Mouse (Mus musculus): ENCODE measurements around the gene Olfr965.
"Not testable (repeated sequence)": the region's sequence is repeated elsewhere in the genome, so short reads cannot be mapped to it uniquely, and the experiment has no call there.

Olfr965 gene

DNA sequence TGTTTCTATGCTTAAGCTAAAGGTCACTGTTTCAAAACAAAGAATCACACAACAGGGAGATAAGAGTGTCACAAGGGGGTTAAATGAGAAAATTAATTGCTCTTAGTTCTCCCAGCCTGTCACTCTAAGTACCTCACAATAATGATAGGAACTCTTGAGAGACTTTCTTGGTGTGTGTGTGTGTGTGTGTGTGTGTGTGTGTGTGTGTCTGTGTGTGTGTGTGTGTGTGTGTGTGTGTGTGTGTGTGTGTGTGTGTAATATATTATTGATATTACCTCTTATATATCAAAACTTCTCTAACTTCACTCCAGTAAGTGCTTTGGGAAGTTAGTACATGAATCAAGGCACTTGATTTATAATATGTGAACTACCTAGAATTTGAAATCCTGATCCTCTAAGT lies at the start of gene Olfr965:
Gene Olfr965 (plus strand): TSS at position 301 of the 400 bp plus-strand sequence.
- DNase-seq (ENCODE audit: low spot score): no peak

DNA sequence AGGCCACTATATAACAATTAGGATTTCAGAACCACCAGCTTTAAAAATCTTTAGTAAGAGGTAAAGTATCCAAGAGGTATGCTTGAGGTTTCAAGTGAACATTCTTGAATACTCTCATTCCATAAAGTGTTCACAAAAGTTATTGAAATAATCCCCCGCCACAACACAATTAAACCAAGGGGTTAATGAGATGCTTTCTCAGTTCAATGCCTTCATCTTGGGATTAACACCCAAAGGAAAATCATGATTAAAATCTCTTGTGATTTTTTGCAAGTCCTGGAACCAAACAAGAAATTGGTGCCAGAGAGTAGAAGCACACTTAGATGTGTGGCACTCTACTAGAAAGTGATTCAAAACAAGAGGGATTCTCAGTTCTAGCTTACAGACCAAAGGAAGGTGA lies 44.2 kb upstream of the Olfr965 start, which contains the start of gene Olfr963:
Gene Olfr963 (plus strand): TSS at position 301 of the 400 bp plus-strand sequence.
- DNase-seq (ENCODE audit: low spot score): no peak

DNA sequence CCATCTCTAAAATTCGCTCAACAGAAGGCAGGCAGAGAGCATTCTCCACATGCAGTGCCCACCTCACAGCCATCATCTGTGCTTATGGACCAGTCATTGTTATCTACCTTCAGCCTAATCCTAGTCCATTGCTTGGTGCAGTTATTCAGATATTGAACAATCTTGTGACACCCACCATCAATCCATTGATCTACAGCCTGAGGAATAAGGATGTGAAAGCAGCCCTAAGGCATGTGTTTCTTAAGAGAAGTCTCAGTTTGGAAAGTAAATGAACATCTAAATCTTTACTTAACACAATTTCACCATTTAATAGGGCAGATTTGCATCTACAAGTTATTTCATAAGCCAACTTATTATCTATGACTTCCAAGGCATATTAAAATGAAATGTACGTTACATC lies 41.4 kb upstream of the Olfr965 start:
- DNase-seq (ENCODE audit: low spot score): no peak

DNA sequence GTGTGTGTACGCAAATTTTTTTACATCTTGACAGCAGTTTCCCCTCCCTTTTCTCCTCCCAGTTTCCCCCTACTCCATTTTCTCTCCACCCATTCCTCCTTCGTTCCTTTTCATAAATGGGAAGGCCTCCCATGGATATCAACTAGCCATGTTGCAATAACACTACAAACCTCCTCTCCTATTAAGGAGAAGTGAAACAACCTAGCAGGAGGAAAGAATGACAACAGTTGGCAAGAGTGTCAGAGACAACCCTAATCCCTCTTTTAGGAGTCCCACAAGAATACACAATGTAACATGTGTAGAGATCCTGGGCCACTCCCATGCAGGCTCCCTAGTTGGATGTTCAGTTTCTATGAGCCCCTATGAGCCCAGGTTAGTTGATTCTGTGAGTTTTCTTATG lies 36.3 kb upstream of the Olfr965 start:
- DNase-seq (ENCODE audit: low spot score): no peak

DNA sequence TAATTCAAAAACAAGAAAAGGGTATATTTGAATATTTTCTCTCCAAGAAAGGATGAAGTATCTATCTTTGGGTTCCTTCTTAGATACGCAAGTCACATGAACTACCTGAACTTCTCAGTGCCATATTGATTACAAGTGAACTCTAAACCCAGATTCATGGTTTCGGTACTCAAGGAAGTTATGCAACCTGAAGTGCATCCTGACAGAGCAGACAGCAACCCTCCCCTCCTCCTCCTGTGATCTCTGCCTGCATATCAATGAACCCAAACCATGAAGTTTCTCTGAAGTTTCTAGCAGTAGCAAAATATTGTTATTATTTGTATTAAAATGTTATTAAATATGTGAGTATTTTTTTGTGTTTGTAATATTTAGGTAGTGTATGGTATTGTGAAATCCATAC lies 32.6 kb upstream of the Olfr965 start:
- no peak for DNase-seq (ENCODE audit: low spot score)

DNA sequence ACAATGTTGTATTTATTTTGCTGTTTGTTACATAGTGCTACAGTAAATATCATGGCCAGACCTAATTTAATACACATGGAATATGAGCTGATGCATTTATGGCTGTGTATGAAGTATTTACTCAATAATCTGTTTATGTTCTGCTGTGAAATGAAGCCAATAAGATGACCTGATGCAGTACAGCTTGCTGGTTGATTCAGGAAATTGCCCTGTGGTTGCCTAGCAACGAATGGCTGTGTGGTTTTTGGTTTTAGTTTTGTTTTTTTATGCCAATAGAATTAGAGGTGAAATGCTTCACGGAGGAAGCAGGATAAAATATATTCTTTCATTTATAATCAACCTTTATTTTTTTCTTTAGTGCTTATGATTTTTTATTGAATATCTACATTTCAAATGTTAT lies 31.9 kb upstream of the Olfr965 start:
- DNase-seq (ENCODE audit: low spot score): no peak

DNA sequence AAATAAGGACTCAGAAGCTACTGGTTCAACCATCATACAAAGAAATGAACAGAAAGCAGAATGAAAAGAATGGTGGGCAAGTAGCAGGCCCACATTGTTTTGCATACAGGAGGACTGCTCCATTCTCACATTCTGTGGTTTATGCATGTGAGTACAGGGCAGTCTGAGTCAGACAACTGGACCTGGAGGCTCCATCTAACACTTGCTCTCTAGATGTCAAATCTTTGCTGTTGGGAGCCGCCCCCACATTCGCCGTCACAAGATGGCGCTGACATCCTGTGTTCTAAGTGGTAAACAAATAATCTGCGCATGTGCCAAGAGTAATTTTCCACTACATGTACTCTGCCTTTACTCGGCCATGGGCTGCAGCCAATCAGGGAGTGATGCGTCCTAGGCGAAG lies 10.0 kb upstream of the Olfr965 start:
- not testable (repeated sequence) for DNase-seq (ENCODE audit: low spot score)

DNA sequence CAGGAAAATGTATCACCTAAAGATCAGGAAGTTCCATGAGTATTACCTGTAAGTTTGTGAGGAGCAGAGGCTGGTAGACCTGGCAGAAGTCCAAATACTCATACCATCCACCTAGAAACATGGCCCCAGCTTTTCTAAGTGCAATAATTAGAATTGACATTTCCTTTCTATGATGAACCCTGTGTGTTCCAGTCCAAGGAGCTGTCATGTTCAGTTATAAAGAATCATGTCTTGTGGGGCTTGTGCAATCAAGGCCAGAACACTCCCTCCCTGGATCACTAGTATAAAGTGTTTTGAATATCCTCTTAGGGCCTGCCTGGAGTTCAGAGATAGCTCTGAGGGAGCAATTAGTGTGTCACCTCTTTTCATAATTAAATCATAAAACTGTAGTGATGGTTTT lies 4.1 kb upstream of the Olfr965 start, which contains the start of gene Olfr149:
Gene Olfr149 (minus strand): TSS at position 101 of the 400 bp plus-strand sequence.
- no peak for DNase-seq (ENCODE audit: low spot score)

DNA sequence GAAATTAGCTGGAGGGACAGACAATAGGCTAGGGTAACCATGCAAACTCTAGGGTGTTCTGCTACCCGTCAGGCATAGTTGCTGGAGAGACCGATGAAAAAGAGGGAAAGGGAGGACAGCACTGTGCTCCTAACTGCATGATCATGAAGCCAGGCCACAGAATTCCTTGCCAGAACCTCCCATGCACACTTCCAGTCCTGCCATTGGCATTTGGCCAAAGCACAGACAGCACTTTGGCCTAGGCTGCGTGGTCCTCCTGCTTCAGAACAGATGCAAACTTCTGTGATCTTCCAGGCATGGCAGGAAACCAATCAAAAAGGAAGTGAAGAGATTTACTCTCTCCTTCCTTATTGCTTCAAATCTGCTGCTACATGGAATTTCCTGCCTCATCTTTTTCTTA lies 2.2 kb upstream of the Olfr965 start:
- DNase-seq (ENCODE audit: low spot score): no peak

DNA sequence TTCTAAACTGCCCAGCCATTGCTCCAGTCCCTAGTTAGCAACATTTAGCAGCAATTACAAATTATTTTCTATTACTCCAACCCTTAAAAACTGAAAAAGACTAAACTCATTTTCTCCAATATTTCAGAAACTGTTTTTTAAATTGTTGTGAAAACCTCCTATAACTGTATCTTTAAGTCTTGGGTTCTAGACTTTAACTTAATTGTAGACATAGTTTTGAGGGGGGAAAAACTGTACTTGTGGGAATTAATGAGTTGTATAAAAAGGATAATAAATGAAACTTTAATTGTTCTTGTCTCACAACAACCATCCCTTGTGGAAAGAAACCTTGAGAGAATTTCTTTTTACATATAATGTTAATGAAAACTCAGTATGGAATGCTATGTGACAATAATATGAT lies 19.5 kb downstream of the Olfr965 start, which contains the start of gene Olfr150:
Gene Olfr150 (plus strand): TSS at position 301 of the 400 bp plus-strand sequence.
- DNase-seq (ENCODE audit: low spot score): no peak

DNA sequence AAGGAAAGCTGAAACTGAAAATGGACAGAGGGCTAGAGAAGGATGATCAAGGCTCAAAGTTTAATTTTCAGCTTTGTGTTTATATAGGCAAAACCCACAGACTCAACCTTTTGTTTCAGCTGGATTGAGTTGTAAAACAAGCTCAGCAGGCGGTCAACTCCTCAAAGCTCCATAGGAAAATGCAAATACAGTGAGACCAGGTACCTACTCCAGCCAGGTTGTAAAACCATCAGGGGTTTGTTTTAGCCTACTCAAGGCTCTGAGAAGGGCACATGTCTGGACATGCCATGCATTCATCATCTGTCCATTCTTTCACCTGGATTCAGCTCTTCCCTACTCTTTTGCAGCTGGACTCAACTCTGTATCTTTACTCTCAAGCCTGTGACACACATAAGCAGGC lies 29.6 kb downstream of the Olfr965 start:
- DNase-seq (ENCODE audit: low spot score): no peak

DNA sequence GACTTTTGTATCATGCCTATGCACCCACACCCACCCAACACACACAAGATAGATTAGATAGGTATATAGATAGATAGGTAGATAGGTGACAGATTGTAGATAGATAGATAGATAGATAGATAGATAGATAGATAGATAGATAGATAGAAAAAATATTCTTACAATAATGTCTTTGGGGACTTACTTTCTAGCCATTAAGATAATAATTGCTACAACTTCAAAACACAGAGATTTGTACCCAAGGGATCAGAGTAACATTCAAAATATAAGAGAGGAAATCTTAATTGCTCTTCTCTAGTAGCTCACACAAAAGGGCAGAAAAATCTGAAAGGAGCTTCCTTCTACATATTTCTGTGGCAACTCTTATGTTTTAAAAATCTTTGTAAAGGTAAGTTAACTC lies 34.8 kb downstream of the Olfr965 start, which contains the start of gene Olfr967:
Gene Olfr967 (plus strand): TSS at position 301 of the 400 bp plus-strand sequence.
- no peak for DNase-seq (ENCODE audit: low spot score)

DNA sequence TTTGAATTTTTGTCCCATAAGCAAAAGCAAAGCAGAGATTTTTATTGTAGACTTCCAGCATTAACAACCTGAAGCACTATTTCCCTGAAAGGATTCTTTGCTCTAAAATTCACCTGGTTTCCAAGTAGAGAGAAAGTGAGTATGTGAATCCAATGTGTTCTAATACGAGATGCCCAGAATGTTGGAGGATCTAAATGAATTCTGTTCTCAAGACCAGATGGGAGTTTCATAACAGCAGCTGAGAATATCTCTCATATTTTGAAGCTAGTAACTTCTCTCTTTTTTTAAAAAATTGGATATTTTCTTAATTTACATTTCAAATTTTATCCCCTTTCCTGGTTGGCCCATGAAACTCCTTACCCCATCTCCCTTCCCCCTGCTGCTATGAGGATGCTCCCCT lies 35.3 kb downstream of the Olfr965 start:
- DNase-seq (ENCODE audit: low spot score): no peak

All from embryo, embryonic 10 days (tissue).